Mouse (Mus musculus) brain, adult 2 months (tissue): ENCODE results near the gene Nlgn2.
"Not testable (repeated sequence)": the region's sequence is repeated elsewhere in the genome, so short reads cannot be mapped to it uniquely, and the experiment has no call there.

Experiments used
- DNase-seq: peaks from one replicate; pipeline ENCODE4 v3.0.0; 2011; ENCODE audit warnings: low read depth, low spot score

The Nlgn2 gene

DNA sequence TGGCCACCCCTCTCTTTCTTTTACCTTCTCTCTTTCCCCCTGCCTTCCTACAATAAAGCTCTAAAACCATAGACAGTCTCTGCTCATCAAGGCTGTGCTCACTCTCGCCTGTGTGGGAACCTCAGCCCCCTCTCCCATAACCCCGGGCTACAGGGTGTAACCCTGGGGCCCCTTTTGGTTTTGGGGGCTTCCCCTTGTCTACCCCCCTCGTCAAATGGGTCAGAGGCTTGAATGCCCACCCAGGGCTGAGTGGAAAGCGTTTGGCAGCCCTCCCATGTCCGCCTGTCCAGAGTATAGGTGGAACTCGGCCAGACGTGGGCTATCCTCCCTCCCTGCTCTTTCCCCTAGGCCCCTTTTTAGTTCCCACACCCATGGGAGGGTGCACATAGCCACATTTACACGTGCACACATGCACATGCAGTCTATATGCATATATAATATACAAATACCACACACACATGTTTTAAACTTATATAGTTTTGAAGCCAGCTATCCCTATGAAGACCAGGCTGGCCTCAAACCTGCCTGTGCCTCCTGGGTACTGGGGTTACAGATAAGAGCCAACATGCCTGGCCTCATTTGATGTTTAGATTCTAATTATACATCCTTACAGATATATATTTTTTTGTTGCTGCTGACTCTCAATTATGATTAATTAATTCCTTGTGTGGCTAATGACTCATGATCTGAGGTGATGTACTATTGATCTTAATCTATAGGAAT is 26.7 kb upstream of the Nlgn2 start:
- no peak for DNase-seq

- DNase-seq = not testable (repeated sequence)
Measured at GRCm38 (mm10) chr11:69863729-69864128, 26.1 kb upstream of the Nlgn2 start.

GRCm38 (mm10) chr11:69858113-69858998 is 20.8 kb upstream of the Nlgn2 start, which contains the start of gene Tnk1:
Gene Tnk1, minus strand, starts transcription at chr11:69858730.
- no peak for DNase-seq

DNA sequence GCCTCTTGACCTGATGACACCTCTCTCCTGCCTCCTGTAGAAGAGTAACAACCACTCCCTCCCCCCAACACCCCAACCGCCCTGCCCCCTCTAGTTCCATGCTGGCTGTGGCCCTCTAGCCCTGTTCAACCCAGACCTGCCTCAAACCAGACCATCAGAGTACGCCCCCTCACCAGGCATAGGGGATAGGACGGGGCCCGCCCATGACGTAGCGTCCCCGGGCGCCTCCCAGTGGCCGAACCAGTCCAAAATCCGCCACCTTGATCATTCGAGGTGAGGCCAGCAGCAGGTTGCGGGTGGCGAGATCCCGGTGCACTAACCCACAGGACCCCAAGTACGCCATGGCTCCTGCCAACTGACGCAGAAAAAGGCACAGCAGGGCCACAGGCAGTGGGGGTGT is 17.8 kb upstream of the Nlgn2 start:
- peak; percentile 24 for DNase-seq

DNA sequence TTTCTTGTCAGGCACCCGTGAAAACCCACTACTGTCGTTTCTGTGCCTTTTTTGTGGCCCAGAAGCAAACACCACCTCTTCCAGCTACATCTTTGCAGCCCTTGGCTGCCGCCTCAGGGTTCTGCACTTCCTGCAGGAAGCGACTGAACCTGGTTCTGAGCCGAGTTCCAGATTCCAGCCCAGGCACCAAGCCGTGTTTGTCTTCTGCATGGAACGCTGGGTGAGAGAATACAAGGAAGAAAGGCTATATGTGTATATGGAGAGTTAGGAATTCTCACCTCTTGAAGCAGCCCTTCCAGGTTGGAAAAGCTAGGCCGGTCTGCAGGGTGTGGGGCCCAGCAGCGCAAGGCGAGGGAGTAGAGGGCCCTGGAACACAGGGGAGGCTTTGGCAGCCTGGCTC is 17.1 kb upstream of the Nlgn2 start:
- no peak for DNase-seq

GRCm38 (mm10) chr11:69853994-69854393 is 16.4 kb upstream of the Nlgn2 start:
- no peak for DNase-seq

DNA sequence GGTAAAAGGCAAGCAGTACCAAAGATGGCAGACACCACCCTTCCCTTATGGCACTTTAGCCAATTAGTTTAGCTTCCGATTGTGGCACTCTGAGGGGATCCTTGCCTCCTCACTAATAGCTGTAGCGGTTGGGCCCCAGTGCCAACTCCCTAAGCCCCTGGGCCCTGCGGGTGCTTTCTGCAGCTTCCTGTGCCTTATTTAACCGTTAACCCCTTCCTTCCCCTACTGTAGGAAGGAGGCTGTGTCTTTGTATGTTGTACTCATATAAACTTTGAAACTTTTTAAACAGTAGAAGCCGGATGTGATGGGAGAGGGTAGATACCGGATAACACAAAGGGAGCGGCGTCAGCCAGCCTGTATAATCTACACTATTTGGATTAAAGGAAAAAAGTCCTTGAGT is 13.2 kb upstream of the Nlgn2 start:
- no peak for DNase-seq

- DNase-seq = no peak
Measured at GRCm38 (mm10) chr11:69849884-69850283, 12.3 kb upstream of the Nlgn2 start.

- no peak for DNase-seq
Measured at GRCm38 (mm10) chr11:69849128-69849527, 11.5 kb upstream of the Nlgn2 start.

DNA sequence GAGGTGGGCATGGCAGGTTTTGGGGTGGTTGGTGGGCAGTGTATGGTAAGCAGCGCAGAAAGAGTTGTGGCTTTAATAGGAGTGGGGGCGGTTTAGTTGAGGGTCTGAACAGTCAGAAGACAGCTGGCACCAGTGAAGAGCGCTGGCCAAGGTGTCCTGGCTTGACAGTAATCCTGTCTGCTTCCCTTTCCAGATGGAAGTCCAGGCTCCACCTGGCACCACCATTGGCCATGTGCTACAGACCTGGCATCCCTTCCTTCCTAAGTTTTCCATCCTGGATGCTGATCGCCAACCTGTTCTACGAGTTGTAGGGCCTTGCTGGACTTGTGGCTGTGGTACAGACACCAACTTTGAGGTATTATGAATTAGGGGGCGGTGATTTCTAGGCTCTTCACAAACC is 10.4 kb upstream of the Nlgn2 start:
- DNase-seq = peak; percentile 89

GRCm38 (mm10) chr11:69846738-69847688 is 9.4 kb upstream of the Nlgn2 start:
- DNase-seq = no peak

GRCm38 (mm10) chr11:69846198-69846680 is 8.7 kb upstream of the Nlgn2 start, which contains the start of gene Plscr3:
Gene Plscr3, plus strand, starts transcription at chr11:69846376.
- peak; percentile 92 for DNase-seq

- DNase-seq = no peak
Measured at GRCm38 (mm10) chr11:69838714-69839104, 1.1 kb upstream of the Nlgn2 start.

DNA sequence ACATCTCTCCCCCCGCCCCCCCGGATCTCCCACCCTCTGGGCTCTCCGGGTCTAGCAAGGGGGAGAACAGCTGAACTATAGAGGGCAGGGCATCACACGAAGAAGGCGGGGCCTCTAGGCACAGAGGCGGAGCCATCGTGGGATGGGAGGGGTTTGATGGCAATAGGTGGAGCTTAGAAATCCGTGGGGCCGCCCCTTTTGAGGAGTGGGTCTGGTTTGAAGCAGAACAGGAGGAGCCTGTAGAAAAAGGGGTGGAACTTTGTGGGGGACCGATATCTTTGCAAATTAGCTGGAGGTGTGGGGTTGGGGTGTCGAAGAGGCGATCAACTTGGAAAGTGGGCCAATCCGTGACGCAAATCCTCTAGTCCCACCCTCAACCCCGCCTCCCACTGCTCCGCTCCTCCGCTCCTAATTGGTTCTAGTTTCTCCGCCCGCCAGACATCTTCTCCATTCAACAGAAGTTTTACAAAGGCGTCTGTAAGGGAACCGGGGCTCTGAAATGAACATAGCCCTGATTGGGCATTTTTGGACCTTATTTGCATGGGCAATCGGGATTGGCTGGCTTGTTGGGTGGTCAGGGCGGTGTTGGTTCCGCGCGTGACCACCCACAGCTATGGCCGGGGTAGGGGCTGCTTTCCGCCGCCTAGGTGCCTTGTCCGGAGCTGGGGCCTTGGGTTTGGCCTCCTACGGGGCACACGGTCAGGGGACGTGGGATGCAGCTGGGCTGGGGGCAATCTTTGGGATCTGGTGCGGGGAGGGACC is 549 bp upstream of the Nlgn2 start, which contains the start of gene Tmem256:
Tmem256 (plus strand) TSS at position 563 of the 762 bp plus-strand sequence.
- peak; percentile 99 for DNase-seq

DNA sequence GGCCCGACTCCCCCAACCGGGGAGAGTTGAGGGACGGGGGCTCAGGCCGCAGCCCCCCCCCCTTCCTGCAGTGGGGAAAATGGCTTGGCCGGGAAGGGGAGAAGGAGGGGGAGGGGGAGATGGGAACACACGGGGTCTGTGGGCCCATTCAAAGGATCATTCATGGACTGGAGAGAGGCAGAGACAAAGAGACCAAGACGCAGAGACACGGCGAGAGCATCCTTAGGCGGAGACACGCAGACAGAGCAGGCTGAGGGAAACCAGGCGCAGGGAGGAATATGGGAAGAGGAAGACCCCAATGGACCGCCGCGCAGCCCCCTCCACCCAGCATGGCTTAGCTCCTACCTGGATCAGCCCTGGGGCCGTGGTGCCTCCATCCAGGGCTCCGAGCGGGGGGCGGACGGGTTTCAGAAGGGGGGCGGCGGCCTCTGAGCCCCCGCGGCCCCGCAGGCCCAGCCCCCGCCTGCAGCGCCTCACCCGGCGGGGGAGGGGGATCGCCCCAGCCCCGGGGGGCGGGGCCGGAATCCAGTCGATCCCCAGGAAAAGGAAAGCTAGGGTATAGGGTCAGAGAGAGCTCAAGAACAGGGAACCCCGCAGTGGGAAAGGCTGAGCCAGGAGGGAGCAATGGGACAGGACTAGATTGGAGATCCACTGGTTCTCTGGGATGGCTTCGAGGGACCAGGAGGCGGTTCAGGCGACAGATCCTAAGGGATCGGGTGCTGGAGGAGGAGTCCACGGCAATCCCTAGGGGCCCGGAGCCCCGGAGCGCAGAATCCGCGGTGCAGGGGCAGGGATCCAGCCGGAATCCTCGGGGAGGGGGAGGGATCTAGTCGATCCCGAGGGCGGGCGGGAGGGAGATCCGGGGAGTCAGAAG is 644 bp downstream of the Nlgn2 start:
- DNase-seq = peak; percentile 51

DNA sequence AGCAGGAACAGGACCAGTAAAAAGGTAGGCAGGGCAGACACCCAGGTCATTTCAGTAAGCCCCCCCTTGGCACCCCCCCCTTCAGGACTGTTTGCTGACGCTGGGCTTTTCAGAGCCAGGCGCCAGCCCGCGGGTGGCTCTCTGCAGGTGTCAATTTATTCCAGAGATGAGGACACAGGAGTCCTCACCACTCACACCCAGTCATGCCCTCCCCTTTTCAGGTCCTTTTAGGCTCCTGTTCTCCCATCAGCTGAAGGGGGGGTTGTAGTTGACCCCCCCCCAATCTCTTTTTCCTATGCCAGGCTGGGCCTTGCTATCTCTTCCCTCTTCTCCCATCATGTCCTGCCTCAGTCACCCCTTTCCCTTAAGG is 1.6 kb downstream of the Nlgn2 start:
- no peak for DNase-seq

- DNase-seq = no peak
Measured at GRCm38 (mm10) chr11:69835326-69835965, 2.1 kb downstream of the Nlgn2 start.

DNA sequence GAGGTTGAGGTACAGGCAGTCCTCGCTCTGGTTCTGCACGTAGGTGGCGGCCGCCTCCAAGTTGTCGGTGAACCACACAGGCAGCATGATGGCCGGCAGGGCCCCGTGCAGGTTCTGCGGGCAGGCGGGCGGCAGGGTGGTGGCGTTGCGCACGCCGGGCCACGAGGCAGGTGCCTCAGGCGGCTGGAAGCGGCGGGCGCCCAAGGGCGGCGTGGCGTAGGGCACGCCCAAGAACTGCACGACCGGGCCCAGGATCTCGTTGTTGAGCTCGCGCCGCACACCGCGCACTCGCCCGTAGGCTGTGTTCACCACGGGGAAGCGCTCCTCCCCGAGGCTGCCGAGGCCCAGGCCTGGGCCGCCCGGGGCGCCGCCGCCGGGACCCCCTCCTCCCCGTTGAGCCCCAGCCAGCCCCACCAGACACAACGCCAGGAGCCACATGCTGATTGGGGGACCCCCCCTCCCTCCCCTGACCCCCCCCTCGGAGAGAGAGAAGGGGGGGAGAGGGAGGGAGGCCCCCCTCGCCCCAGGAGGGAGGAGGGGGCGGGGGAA is 3.5 kb downstream of the Nlgn2 start:
- peak; percentile 43 for DNase-seq

DNA sequence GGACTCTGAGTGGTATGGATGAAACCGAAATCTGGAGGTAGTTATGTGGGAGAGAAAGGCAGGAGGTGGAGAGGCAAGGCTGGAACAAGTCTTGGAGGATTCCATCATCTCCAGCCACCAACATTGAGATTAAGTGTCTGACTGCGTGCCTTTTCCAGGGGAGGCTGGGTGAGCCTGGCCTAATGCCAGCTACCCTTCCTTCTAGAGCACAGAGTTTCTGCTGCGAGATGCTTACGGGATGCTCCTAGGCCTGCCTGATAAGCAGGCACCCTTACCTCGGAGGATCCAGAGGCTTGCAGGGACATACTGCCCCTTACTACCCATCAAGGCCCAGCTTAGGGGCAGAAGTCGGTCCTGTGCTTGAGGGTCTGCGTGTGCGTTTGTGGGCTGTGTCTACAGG is 4.0 kb downstream of the Nlgn2 start:
- DNase-seq = no peak
